Mouse (Mus musculus): Measurements from ENCODE around the gene Ccdc157.
"Not testable (repeated sequence)": the region's sequence is repeated elsewhere in the genome, so short reads cannot be mapped to it uniquely, and the experiment has no call there.

Gene Ccdc157

GRCm38 (mm10) chr11:4159808-4160708 lies at the start of gene Ccdc157, which contains the start of gene Sf3a1:
TSS of gene Ccdc157 (minus strand) at chr11:4160293.
TSS of gene Sf3a1 (plus strand) at chr11:4160350.
- DNase-seq, result peak; percentile 93

- DNase-seq, result no peak
Observed at GRCm38 (mm10) chr11:4209556-4209955, 49.5 kb upstream of the Ccdc157 start.

- no peak for DNase-seq
Observed at GRCm38 (mm10) chr11:4207655-4208054, 47.6 kb upstream of the Ccdc157 start.

GRCm38 (mm10) chr11:4206563-4206962 lies 46.5 kb upstream of the Ccdc157 start:
- no peak for DNase-seq

- DNase-seq, result no peak
Observed at GRCm38 (mm10) chr11:4205951-4206350, 45.9 kb upstream of the Ccdc157 start.

- DNase-seq, result no peak
Observed at GRCm38 (mm10) chr11:4205097-4205655, 45.1 kb upstream of the Ccdc157 start.

- no peak for DNase-seq
Observed at GRCm38 (mm10) chr11:4203705-4204074, 43.6 kb upstream of the Ccdc157 start.

- DNase-seq, result no peak
Observed at GRCm38 (mm10) chr11:4202995-4203704, 43.1 kb upstream of the Ccdc157 start.

GRCm38 (mm10) chr11:4201981-4202700 lies 42.0 kb upstream of the Ccdc157 start:
- DNase-seq, result no peak

GRCm38 (mm10) chr11:4197691-4198090 lies 37.6 kb upstream of the Ccdc157 start:
- no peak for DNase-seq

GRCm38 (mm10) chr11:4196636-4197035 lies 36.5 kb upstream of the Ccdc157 start:
- DNase-seq, result no peak

GRCm38 (mm10) chr11:4195597-4196031 lies 35.5 kb upstream of the Ccdc157 start:
- DNase-seq, result no peak

- DNase-seq, result no peak
Observed at GRCm38 (mm10) chr11:4193420-4193819, 33.3 kb upstream of the Ccdc157 start.

GRCm38 (mm10) chr11:4192757-4193156 lies 32.7 kb upstream of the Ccdc157 start:
- no peak for DNase-seq

GRCm38 (mm10) chr11:4190677-4191076 lies 30.6 kb upstream of the Ccdc157 start:
- DNase-seq, result no peak

GRCm38 (mm10) chr11:4189182-4189581 lies 29.1 kb upstream of the Ccdc157 start:
- DNase-seq, result no peak

- peak; percentile 15 for DNase-seq
Observed at GRCm38 (mm10) chr11:4187318-4187700, 27.2 kb upstream of the Ccdc157 start.

- DNase-seq, result peak; percentile 97
Observed at GRCm38 (mm10) chr11:4186486-4187317, 26.6 kb upstream of the Ccdc157 start, which contains the start of gene Tbc1d10a. TSS of gene Tbc1d10a (plus strand) at chr11:4186789.

- not testable (repeated sequence) for DNase-seq
Observed at GRCm38 (mm10) chr11:4185480-4185879, 25.4 kb upstream of the Ccdc157 start.

- DNase-seq, result no peak
Observed at GRCm38 (mm10) chr11:4184251-4184952, 24.3 kb upstream of the Ccdc157 start.

GRCm38 (mm10) chr11:4183511-4183910 lies 23.4 kb upstream of the Ccdc157 start:
- no peak for DNase-seq

Measured in right cerebral cortex, postnatal 4 days (tissue).